Mouse (Mus musculus): ENCODE measurements around the gene Styk1.

Gene Styk1

GRCm38 (mm10) chr6:131353352-131353919, at the start of gene Styk1:
Gene Styk1 (minus strand): TSS chr6:131353597.
- DNase-seq (ENCODE audit: low read depth, low spot score), result peak; percentile 93

GRCm38 (mm10) chr6:131403036-131403435, 49.6 kb upstream of the Styk1 start:
- DNase-seq (ENCODE audit: low read depth, low spot score), result no peak

GRCm38 (mm10) chr6:131402606-131403005, 49.2 kb upstream of the Styk1 start:
- DNase-seq (ENCODE audit: low read depth, low spot score), result no peak

- DNase-seq (ENCODE audit: low read depth, low spot score), result no peak
Observed at GRCm38 (mm10) chr6:131401259-131401658, 47.9 kb upstream of the Styk1 start.

- no peak for DNase-seq (ENCODE audit: low read depth, low spot score)
Observed at GRCm38 (mm10) chr6:131396650-131397049, 43.3 kb upstream of the Styk1 start.

GRCm38 (mm10) chr6:131393873-131394660, 40.7 kb upstream of the Styk1 start:
- peak; percentile 39 for DNase-seq (ENCODE audit: low read depth, low spot score)

GRCm38 (mm10) chr6:131388040-131389021, 34.9 kb upstream of the Styk1 start, which contains the start of gene Ybx3:
Gene Ybx3 (minus strand): TSS chr6:131388476.
- DNase-seq (ENCODE audit: low read depth, low spot score), result peak; percentile 89

GRCm38 (mm10) chr6:131387221-131388039, 34.0 kb upstream of the Styk1 start:
- DNase-seq (ENCODE audit: low read depth, low spot score), result peak; percentile 83

- no peak for DNase-seq (ENCODE audit: low read depth, low spot score)
Observed at GRCm38 (mm10) chr6:131386416-131387019, 33.1 kb upstream of the Styk1 start.

GRCm38 (mm10) chr6:131385469-131385868, 32.1 kb upstream of the Styk1 start:
- no peak for DNase-seq (ENCODE audit: low read depth, low spot score)

- DNase-seq (ENCODE audit: low read depth, low spot score), result no peak
Observed at GRCm38 (mm10) chr6:131383713-131384330, 30.4 kb upstream of the Styk1 start.

GRCm38 (mm10) chr6:131382984-131383337, 29.6 kb upstream of the Styk1 start:
- DNase-seq (ENCODE audit: low read depth, low spot score), result no peak

GRCm38 (mm10) chr6:131382232-131382983, 29.0 kb upstream of the Styk1 start:
- DNase-seq (ENCODE audit: low read depth, low spot score), result peak; percentile 88

GRCm38 (mm10) chr6:131378858-131379428, 25.5 kb upstream of the Styk1 start:
- no peak for DNase-seq (ENCODE audit: low read depth, low spot score)

GRCm38 (mm10) chr6:131377378-131377777, 24.0 kb upstream of the Styk1 start:
- no peak for DNase-seq (ENCODE audit: low read depth, low spot score)

- no peak for DNase-seq (ENCODE audit: low read depth, low spot score)
Observed at GRCm38 (mm10) chr6:131374594-131375340, 21.4 kb upstream of the Styk1 start.

- no peak for DNase-seq (ENCODE audit: low read depth, low spot score)
Observed at GRCm38 (mm10) chr6:131373160-131373559, 19.8 kb upstream of the Styk1 start.

- DNase-seq (ENCODE audit: low read depth, low spot score), result no peak
Observed at GRCm38 (mm10) chr6:131370767-131371166, 17.4 kb upstream of the Styk1 start.
